9 mouse cellular contexts compared by ENCODE assay signal in genomic region chr4:49522576-49522975, GRCm38 (mm10). TPM values are rescaled to one million over a fixed set of nuclear protein-coding genes. Genes with fewer than 3 reads are reported as not detected.
DNase-seq lines count a peak whose midpoint lies in the region; ATAC-seq lines count a peak whose summit lies in the region.
"Had no signal": no experiment of that assay in that cellular context is flagged by ENCODE, and none has a peak within 500 bp of the region (broad histone marks: within the 10 kb centered on the region; RNA-seq: fewer than 3 reads in every experiment).

No protein-coding gene starts in this region.

- 69% methylated on average over 9 of the region's 9 CpGs for WGBS in hindbrain, embryonic 15.5 days
- 79% methylated on average over 9 of the region's 9 CpGs for WGBS in limb, embryonic 13.5 days

- no peaks in the 10 kb centered on the region for H3K9me3 ChIP-seq in hindbrain, embryonic 15.5 days
- H3K9me3 ChIP-seq in limb, embryonic 13.5 days: no peaks in the 10 kb centered on the region

- H3K4me1 ChIP-seq in hindbrain, embryonic 15.5 days (replicated peaks): peaks cover 39% of the 10 kb centered on the region
- H3K4me1 ChIP-seq in limb, embryonic 13.5 days: peaks cover 18% of the 10 kb centered on the region

- DNase-seq in adrenal gland, postnatal 10 days: peak; percentile 13
- DNase-seq in adrenal gland, adult 8-10 months: no peak
- peak; percentile 5 for DNase-seq in thymus, postnatal 14 days
- DNase-seq in thymus, postnatal 36 days: no peak
- no peak for DNase-seq in urinary bladder, adult 18-20 months (ENCODE audit: low spot score in 2 of 2)
- no peak for DNase-seq in kidney, adult 18-20 months

- no peak overlapping the region for H3K27ac ChIP-seq in hindbrain, embryonic 15.5 days (replicated peaks)
- H3K27ac ChIP-seq in limb, embryonic 13.5 days: no peak overlapping the region
- H3K27ac ChIP-seq: macrophage had no signal

- H3K9ac ChIP-seq in hindbrain, embryonic 15.5 days: no peak overlapping the region
- 0 out of 2 replicates have a peak overlapping the region, but pooled peaks have one; percentile 78 for H3K9ac ChIP-seq in limb, embryonic 13.5 days

- H3K4me3 ChIP-seq in hindbrain, embryonic 15.5 days: peak overlapping the region; percentile 74; the same call in 1 of the 2 replicates
- H3K4me3 ChIP-seq in limb, embryonic 13.5 days: peak overlapping the region; percentile 65; the same call in 1 of the 2 replicates

- peak overlapping the region; percentile 78 for H3K4me2 ChIP-seq in hindbrain, embryonic 15.5 days
- H3K4me2 ChIP-seq in limb, embryonic 13.5 days (replicated peaks): peak overlapping the region; percentile 71

- no peaks in the 10 kb centered on the region for H3K27me3 ChIP-seq in hindbrain, embryonic 15.5 days
- no peaks in the 10 kb centered on the region for H3K27me3 ChIP-seq in limb, embryonic 13.5 days

- H3K36me3 ChIP-seq in hindbrain, embryonic 15.5 days: peaks cover 27% of the 10 kb centered on the region
- H3K36me3 ChIP-seq in limb, embryonic 13.5 days: peaks cover 36% of the 10 kb centered on the region

- no peak for ATAC-seq in hindbrain, embryonic 15.5 days (ENCODE audit: low FRiP score, low read depth)
- ATAC-seq in limb, embryonic 13.5 days (ENCODE audit: low FRiP score, low read depth): no peak

RNA-seq across cellular contexts. Expression of gene Zfp189, which starts 1.6 kb away (rescaled TPM):
- 1 to 10 TPM; 7.7 to 8.3 TPM for total RNA-seq in adrenal gland, postnatal 10 days (2021)
- 1 to 10 TPM; 6.2 to 7.7 (median 6.2) TPM for total RNA-seq in adrenal gland, adult 8-10 months (2022)
- 11.3 and 11.8 TPM in 2 replicates for polyA plus RNA-seq in hindbrain, embryonic 15.5 days (2015; fragmentation: Nextera tagmentation; extraction: Ambion mirVana)
- polyA plus RNA-seq in limb, embryonic 13.5 days (2015; fragmentation: Nextera tagmentation; extraction: Ambion mirVana): 11.7 and 14.0 TPM in 2 replicates

RNA-seq across cellular contexts. Expression of gene Mrpl50, which starts 1.7 kb away (rescaled TPM):
- 10 to 100 TPM; 45.5 to 49.5 TPM for total RNA-seq in adrenal gland, postnatal 10 days (2021)
- total RNA-seq in adrenal gland, adult 8-10 months (2022): 10 to 100 TPM; 37.9 to 46.9 (median 40.0) TPM
- polyA plus RNA-seq in hindbrain, embryonic 15.5 days (2015; fragmentation: Nextera tagmentation; extraction: Ambion mirVana): 72.5 and 72.9 TPM in 2 replicates
- polyA plus RNA-seq in limb, embryonic 13.5 days (2015; fragmentation: Nextera tagmentation; extraction: Ambion mirVana): 87.0 and 87.1 TPM in 2 replicates

RNA-seq across cellular contexts. Expression of gene Baat, which starts 16.2 kb away (rescaled TPM):
- total RNA-seq in adrenal gland, postnatal 10 days (2021): 1 to 10 TPM; 1.8 to 1.9 TPM
- under 1 TPM in 2 of 4 experiments, not detected in 2; 0.12 to 0.21 TPM for total RNA-seq in adrenal gland, adult 8-10 months (2022)
- polyA plus RNA-seq in hindbrain, embryonic 15.5 days (2015; fragmentation: Nextera tagmentation; extraction: Ambion mirVana): not detected in 2 replicates
- 0.11 TPM in 1 of 2 replicates, not detected in the other for polyA plus RNA-seq in limb, embryonic 13.5 days (2015; fragmentation: Nextera tagmentation; extraction: Ambion mirVana)
- polyA plus RNA-seq: macrophage had no signal

RNA-seq across cellular contexts. Expression of gene Aldob, which starts 26.8 kb away (rescaled TPM):
- 100 to 1,000 TPM; 171 to 692 TPM for total RNA-seq in adrenal gland, postnatal 10 days (2021)
- 1 to 10 TPM in 1 of 4 experiments, under 1 TPM in 3; 0.15 to 1.3 (median 0.56) TPM for total RNA-seq in adrenal gland, adult 8-10 months (2022)
- polyA plus RNA-seq in hindbrain, embryonic 15.5 days (2015; fragmentation: Nextera tagmentation; extraction: Ambion mirVana): 0.43 and 0.47 TPM in 2 replicates
- polyA plus RNA-seq in limb, embryonic 13.5 days (2015; fragmentation: Nextera tagmentation; extraction: Ambion mirVana): 0.20 and 0.70 TPM in 2 replicates
- polyA plus RNA-seq: macrophage had no signal

RNA-seq across cellular contexts. Expression of gene Acnat1, which starts 48.9 kb away (rescaled TPM):
- total RNA-seq in adrenal gland, postnatal 10 days (2021): 10 to 100 TPM in 1 of 2 experiments, 1 to 10 TPM in 1; 9.1 to 12.4 TPM
- 1 to 10 TPM; 1.5 to 2.5 (median 2.2) TPM for total RNA-seq in adrenal gland, adult 8-10 months (2022)
- polyA plus RNA-seq in hindbrain, embryonic 15.5 days (2015; fragmentation: Nextera tagmentation; extraction: Ambion mirVana): not detected in 2 replicates
- 0.10 TPM in 1 of 2 replicates, not detected in the other for polyA plus RNA-seq in limb, embryonic 13.5 days (2015; fragmentation: Nextera tagmentation; extraction: Ambion mirVana)
- polyA plus RNA-seq: macrophage had no signal

Comparison
In these comparisons a context has a peak if more than half of its experiments do, and no peak if none do; other contexts are left out.
1. DNase-seq: peak in adrenal gland, postnatal 10 days (single experiment) and thymus, postnatal 14 days (single experiment); none in adrenal gland, adult 8-10 months (single experiment), thymus, postnatal 36 days (0 of 2), urinary bladder, adult 18-20 months (0 of 2) and kidney, adult 18-20 months (single experiment).